Mouse (Mus musculus) central nervous system, embryonic 14 days (tissue): ENCODE measurements around the gene Gm15091. TPM values are rescaled to one million over a fixed set of nuclear protein-coding genes. Genes with fewer than 3 reads are reported as not detected.

ENCODE experiments used
- polyA plus RNA-seq: library from polyadenylated mRNA; depleted of rRNA; stranded (reverse); fragments of >200 nt; gene quantifications from 2 replicates; pipeline ENCODE4 v1.2.3, GENCODE M21; 2012; rRNA removed

Gm15091 gene
- polyA plus RNA-seq, result not detected in 2 replicates

DNA sequence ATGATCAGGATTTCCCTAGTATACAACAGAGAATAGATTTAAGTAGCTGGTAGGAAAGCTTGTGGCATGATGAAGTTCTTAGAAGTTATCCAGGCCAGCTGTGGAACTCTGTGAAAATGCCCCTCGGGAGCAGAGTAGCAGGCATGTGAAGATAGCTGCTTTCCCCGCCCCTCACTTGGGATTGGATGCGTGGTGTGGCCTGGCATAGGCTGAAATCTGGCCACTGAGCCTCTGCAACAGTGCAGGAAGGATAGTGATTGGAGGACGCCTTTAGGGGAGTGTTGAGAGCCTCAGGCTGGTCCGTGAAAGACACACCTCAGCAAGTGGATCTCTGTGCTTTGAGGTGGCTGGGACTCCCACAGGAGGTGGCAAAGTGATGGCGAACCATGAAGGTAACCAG lies at the start of gene Gm15091:
Gene Gm15091 (plus strand): TSS at position 301 of the 400 bp plus-strand sequence.

Other genes with a start within 250 kb of the Gm15091 start
- gene Gm15097, start 157.2 kb upstream of the Gm15091 start, polyA plus RNA-seq, result not detected in 2 replicates